Mouse (Mus musculus): ENCODE measurements at regions not wholly inside any gene's neighbourhood (a gene's known extent, or its start where the extent isn't known, plus 50 kb on each side); places are given as distances from the start of the nearest gene placed in this dataset.

- no peaks in the 10 kb centered on the region for H3K36me3 ChIP-seq (ENCODE audit: control insufficient read depth, insufficient read depth, low read length, poor library complexity, severe bottlenecking)
These were observed 56.2 kb downstream of the Ube2dnl2 start for GRCm38 (mm10) chrX:114963543-114963942.

GRCm38 (mm10) chrX:114974601-114975340 is 67.4 kb downstream of the Ube2dnl2 start:
- H3K9ac ChIP-seq (ENCODE audit: low read depth, poor library complexity, severe bottlenecking) = no peak overlapping the region
- H3K4me1 ChIP-seq (ENCODE audit: control insufficient read depth, insufficient read depth, low read length) = no peaks in the 10 kb centered on the region
- no peak overlapping the region for H3K4me3 ChIP-seq (ENCODE audit: low read depth, low read length)
- peaks cover 3% of the 10 kb centered on the region; the same call in 1 of the 2 replicates for H3K9me3 ChIP-seq (replicated peaks; ENCODE audit: control insufficient read depth, insufficient read depth, low read length, poor library complexity, severe bottlenecking)
- TF ChIP-seq CTCF (IDR thresholded peaks at IDR 0.05; ENCODE audit: low read depth, low read length) (no peak), EP300 (IDR thresholded peaks at IDR 0.05; ENCODE audit: insufficient read depth, low read depth, low read length) (no peak), POLR2A (IDR thresholded peaks at IDR 0.05; ENCODE audit: insufficient read depth, low read length) (no peak)
- no peaks in the 10 kb centered on the region for H3K27me3 ChIP-seq (ENCODE audit: control insufficient read depth, insufficient read depth, low read length, poor library complexity, severe bottlenecking)
- H3K27ac ChIP-seq (ENCODE audit: insufficient read depth, low read length) = peak overlapping the region; percentile 99
- no peaks in the 10 kb centered on the region for H3K36me3 ChIP-seq (ENCODE audit: control insufficient read depth, insufficient read depth, low read length, poor library complexity, severe bottlenecking)

More at GRCm38 (mm10) chrX:114963543-114963942, 56.2 kb downstream of the Ube2dnl2 start:
- Histone ChIP-seq H3K9ac (ENCODE audit: low read depth, poor library complexity, severe bottlenecking) (no peak overlapping the region), H3K27ac (ENCODE audit: insufficient read depth, low read length) (no peak overlapping the region), H3K9me3 (replicated peaks; ENCODE audit: control insufficient read depth, insufficient read depth, low read length, poor library complexity, severe bottlenecking) (no peaks in the 10 kb centered on the region), H3K4me1 (ENCODE audit: control insufficient read depth, insufficient read depth, low read length) (no peaks in the 10 kb centered on the region), H3K4me3 (ENCODE audit: low read depth, low read length) (no peak overlapping the region), H3K27me3 (ENCODE audit: control insufficient read depth, insufficient read depth, low read length, poor library complexity, severe bottlenecking) (no peaks in the 10 kb centered on the region)
- TF ChIP-seq CTCF (IDR thresholded peaks at IDR 0.05; ENCODE audit: low read depth, low read length) (no peak), EP300 (IDR thresholded peaks at IDR 0.05; ENCODE audit: insufficient read depth, low read depth, low read length) (no peak), POLR2A (IDR thresholded peaks at IDR 0.05; ENCODE audit: insufficient read depth, low read length) (no peak)

- Histone ChIP-seq H3K4me1 (ENCODE audit: control insufficient read depth, insufficient read depth, low read length) (no peaks in the 10 kb centered on the region), H3K27ac (ENCODE audit: insufficient read depth, low read length) (peak overlapping the region; percentile 79), H3K36me3 (ENCODE audit: control insufficient read depth, insufficient read depth, low read length, poor library complexity, severe bottlenecking) (no peaks in the 10 kb centered on the region), H3K9ac (ENCODE audit: low read depth, poor library complexity, severe bottlenecking) (no peak overlapping the region), H3K27me3 (ENCODE audit: control insufficient read depth, insufficient read depth, low read length, poor library complexity, severe bottlenecking) (no peaks in the 10 kb centered on the region), H3K4me3 (ENCODE audit: low read depth, low read length) (no peak overlapping the region), H3K9me3 (replicated peaks; ENCODE audit: control insufficient read depth, insufficient read depth, low read length, poor library complexity, severe bottlenecking) (peaks cover 3% of the 10 kb centered on the region; the same call in 1 of the 2 replicates)
- no peak for TF ChIP-seq POLR2A (IDR thresholded peaks at IDR 0.05; ENCODE audit: insufficient read depth, low read length)
- peak; percentile 92 for TF ChIP-seq EP300 (IDR thresholded peaks at IDR 0.05; ENCODE audit: insufficient read depth, low read depth, low read length)
- no peak for TF ChIP-seq CTCF (IDR thresholded peaks at IDR 0.05; ENCODE audit: low read depth, low read length)
These were observed 68.0 kb downstream of the Ube2dnl2 start for GRCm38 (mm10) chrX:114975346-114975843.

Data from ES-Bruce4 (cell line).